Mouse (Mus musculus) kidney, postnatal 14 days (tissue): ENCODE measurements at regions not wholly inside any gene's neighbourhood (a gene's known extent, or its start where the extent isn't known, plus 50 kb on each side); places are given as distances from the start of the nearest gene placed in this dataset.

Experiments
- DNase-seq: peaks from one replicate; pipeline ENCODE4 v3.0.0; 2022; ENCODE audit warnings: mixed read lengths

DNA sequence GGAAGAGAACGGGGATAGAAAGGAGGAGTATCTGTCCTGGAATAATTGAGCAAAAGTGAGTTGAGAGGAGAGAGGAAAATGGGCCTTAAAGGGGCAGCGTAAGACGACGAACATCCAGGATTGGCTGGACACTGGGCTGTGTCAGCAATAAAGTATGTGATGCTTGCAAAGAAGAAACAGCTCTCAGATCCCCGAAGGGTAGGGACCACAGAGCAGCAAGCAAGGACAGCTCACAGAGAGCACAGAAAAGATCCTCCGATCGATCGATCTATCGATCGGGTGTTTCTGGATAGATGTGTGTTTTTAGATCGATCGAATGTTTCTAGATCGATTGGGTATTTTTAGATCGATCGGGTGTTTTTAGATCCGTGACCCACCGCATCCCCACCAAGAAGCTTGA is 50.3 kb upstream of the Cnih3 start:
- no peak for DNase-seq
